Mouse (Mus musculus): ENCODE measurements around the gene Gm10972.

- TF ChIP-seq CTCF (IDR thresholded peaks at IDR 0.05) = no peak
- TF ChIP-seq POLR2A (IDR thresholded peaks at IDR 0.05; ENCODE audit: insufficient read depth, low read depth, low read length) = no peak
Measured at GRCm38 (mm10) chr3:94683646-94684045, 40.7 kb downstream of the Gm10972 start.
